Mouse (Mus musculus): ENCODE measurements around the gene Adora2a. TPM values are rescaled to one million over a fixed set of nuclear protein-coding genes. Genes with fewer than 3 reads are reported as not detected.
"Not testable (repeated sequence)": the region's sequence is repeated elsewhere in the genome, so short reads cannot be mapped to it uniquely, and the experiment has no call there.

The Adora2a gene
- polyA plus RNA-seq, 1 experiment from 2014 or later: 5.2 TPM

GRCm38 (mm10) chr10:75365231-75365633 lies 48.6 kb downstream of the Adora2a start:
- ATAC-seq (replicated peaks; ENCODE audit: low FRiP score, low read depth) (no peak), DNase-seq (ENCODE audit: low spot score) (no peak)
- no peaks in the 10 kb centered on the region for H3K27me3 ChIP-seq (ENCODE audit: insufficient read depth, low read length)

DNA sequence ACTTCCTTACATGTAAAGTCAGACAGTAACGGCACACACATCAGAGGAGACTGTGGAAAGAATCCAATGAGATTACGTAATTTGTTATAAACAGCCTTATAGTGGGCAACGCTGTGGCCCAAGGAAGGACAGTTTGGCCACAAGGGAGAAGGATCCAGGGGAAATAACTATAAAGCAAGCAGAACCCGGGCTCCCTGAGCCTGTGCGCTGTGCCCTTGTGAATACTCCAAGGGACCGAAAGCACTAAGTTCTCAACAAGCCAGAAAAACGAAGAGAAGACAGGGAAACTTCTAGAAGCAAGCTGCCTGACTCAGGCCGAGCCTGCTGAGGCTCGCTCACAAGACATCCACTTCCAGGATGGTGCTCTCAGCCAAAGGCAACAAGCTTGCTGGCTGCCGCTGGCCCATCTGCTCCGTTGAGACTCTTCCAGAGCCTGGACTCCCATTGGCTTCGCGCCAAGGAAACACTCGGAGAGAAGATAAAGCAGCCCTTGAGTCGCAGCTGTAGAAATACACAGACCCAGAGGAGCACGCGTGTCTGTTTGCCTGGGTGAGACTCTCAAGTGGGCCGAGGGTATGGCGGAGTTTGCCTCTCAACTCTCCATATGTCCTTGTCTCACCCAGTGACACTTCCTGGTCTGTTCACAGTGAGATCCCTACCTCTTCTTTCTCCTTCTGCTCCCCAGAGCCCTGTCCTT lies 57.1 kb downstream of the Adora2a start:
- H3K27me3 ChIP-seq (ENCODE audit: insufficient read depth, low read length); H3K4me3 ChIP-seq (replicated peaks; ENCODE audit: low read depth, low read length); H3K9ac ChIP-seq (ENCODE audit: low read depth, low read length); H3K4me2 ChIP-seq (ENCODE audit: low read length); H3K4me1 ChIP-seq (replicated peaks; ENCODE audit: insufficient read depth, low read length); H3K9me3 ChIP-seq (replicated peaks; ENCODE audit: low read length); H3K36me3 ChIP-seq (ENCODE audit: insufficient read depth, low read length): not testable (repeated sequence)
- DNase-seq (ENCODE audit: low spot score) (peak; percentile 26), ATAC-seq (replicated peaks; ENCODE audit: low FRiP score, low read depth) (0 out of 2 replicates have a peak, but pooled peaks have one; percentile 59)
- 0 out of 2 replicates have a peak overlapping the region, but pooled peaks have one; percentile 42 for H3K27ac ChIP-seq
- 61% methylated on average over 12 of the region's 19 CpGs for WGBS

More at GRCm38 (mm10) chr10:75365231-75365633, 48.6 kb downstream of the Adora2a start:
- Histone ChIP-seq H3K36me3 (ENCODE audit: insufficient read depth, low read length) (no peaks in the 10 kb centered on the region), H3K4me2 (ENCODE audit: low read length) (0 out of 2 replicates have a peak overlapping the region, but pooled peaks have one; percentile 7), H3K9me3 (replicated peaks; ENCODE audit: low read length) (no peaks in the 10 kb centered on the region), H3K4me1 (replicated peaks; ENCODE audit: insufficient read depth, low read length) (no peaks in the 10 kb centered on the region), H3K4me3 (replicated peaks; ENCODE audit: low read depth, low read length) (no peak overlapping the region), H3K27ac (no peak overlapping the region), H3K9ac (ENCODE audit: low read depth, low read length) (no peak overlapping the region)
- WGBS: 49% methylated on average over 6 of the region's 6 CpGs
- no peak for TF ChIP-seq CTCF (IDR thresholded peaks at IDR 0.05; ENCODE audit: low read depth)

DNA sequence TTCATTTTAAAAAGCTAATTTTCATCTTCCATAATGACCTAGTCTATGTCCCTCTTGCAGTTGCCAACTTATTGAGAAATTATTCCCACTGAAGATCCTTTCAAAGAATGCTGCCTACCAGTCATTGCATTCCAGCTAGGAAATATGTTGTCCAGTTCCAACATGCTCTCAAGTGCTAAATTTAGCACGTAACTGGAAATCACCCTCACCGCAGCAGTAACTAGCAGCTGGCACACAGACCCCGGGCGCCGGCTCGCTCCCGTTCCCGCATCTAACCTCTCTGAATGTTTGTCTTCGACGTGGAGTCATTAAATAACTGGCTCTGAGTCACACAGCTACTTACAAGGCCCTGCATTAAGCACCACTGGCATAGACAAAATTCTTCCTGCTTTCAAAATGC lies 62.0 kb downstream of the Adora2a start:
- Histone ChIP-seq H3K4me3 (replicated peaks; ENCODE audit: low read depth, low read length) (no peak overlapping the region), H3K9me3 (replicated peaks; ENCODE audit: low read length) (no peaks in the 10 kb centered on the region), H3K36me3 (ENCODE audit: insufficient read depth, low read length) (no peaks in the 10 kb centered on the region), H3K4me1 (replicated peaks; ENCODE audit: insufficient read depth, low read length) (no peaks in the 10 kb centered on the region), H3K27me3 (ENCODE audit: insufficient read depth, low read length) (no peaks in the 10 kb centered on the region), H3K4me2 (ENCODE audit: low read length) (no peak overlapping the region), H3K9ac (ENCODE audit: low read depth, low read length) (no peak overlapping the region), H3K27ac (no peak overlapping the region)
- no peak for TF ChIP-seq CTCF (IDR thresholded peaks at IDR 0.05; ENCODE audit: low read depth)
- no peak for DNase-seq (ENCODE audit: low spot score)
- no peak for ATAC-seq (replicated peaks; ENCODE audit: low FRiP score, low read depth)
- WGBS: 65% methylated on average over 10 of the region's 10 CpGs

Other genes with a start within 250 kb of the Adora2a start
- 18.7 and 19.7 TPM in 2 replicates for gene Specc1l, start 104.8 kb upstream of the Adora2a start, polyA plus RNA-seq (2015; fragmentation: Nextera tagmentation; extraction: Ambion mirVana)
- 11.9 and 13.1 TPM in 2 replicates for gene Upb1, start 84.2 kb downstream of the Adora2a start, polyA plus RNA-seq (2015; fragmentation: Nextera tagmentation; extraction: Ambion mirVana)
- gene Snrpd3, start 200.7 kb downstream of the Adora2a start, polyA plus RNA-seq (2015; fragmentation: Nextera tagmentation; extraction: Ambion mirVana): 113 and 125 TPM in 2 replicates
- 51.9 and 53.4 TPM in 2 replicates for gene Gucd1, start 201.1 kb downstream of the Adora2a start, polyA plus RNA-seq (2015; fragmentation: Nextera tagmentation; extraction: Ambion mirVana)
- gene Lrrc75b, start 243.5 kb downstream of the Adora2a start, polyA plus RNA-seq (2015; fragmentation: Nextera tagmentation; extraction: Ambion mirVana): 2.6 and 2.7 TPM in 2 replicates
- gene Ggt1, start 244.7 kb downstream of the Adora2a start, polyA plus RNA-seq (2015; fragmentation: Nextera tagmentation; extraction: Ambion mirVana): 317 and 388 TPM in 2 replicates